Mouse (Mus musculus): ENCODE results near the gene Pex7.
"Not testable (repeated sequence)": the region's sequence is repeated elsewhere in the genome, so short reads cannot be mapped to it uniquely, and the experiment has no call there.

Gene Pex7

GRCm38 (mm10) chr10:19933511-19934383 lies 26.3 kb upstream of the Pex7 start:
- peak; percentile 89 for DNase-seq

- DNase-seq, result no peak
Measured at GRCm38 (mm10) chr10:19932986-19933385, 25.5 kb upstream of the Pex7 start.

GRCm38 (mm10) chr10:19928205-19928604 lies 20.7 kb upstream of the Pex7 start:
- no peak for DNase-seq

GRCm38 (mm10) chr10:19926391-19926897 lies 19.0 kb upstream of the Pex7 start:
- DNase-seq, result not testable (repeated sequence)

GRCm38 (mm10) chr10:19924256-19924655 lies 16.8 kb upstream of the Pex7 start:
- no peak for DNase-seq

GRCm38 (mm10) chr10:19922410-19922809 lies 14.9 kb upstream of the Pex7 start:
- DNase-seq, result no peak

GRCm38 (mm10) chr10:19915301-19915700 lies 7.8 kb upstream of the Pex7 start:
- DNase-seq, result peak; percentile 80

GRCm38 (mm10) chr10:19913806-19914205 lies 6.3 kb upstream of the Pex7 start:
- no peak for DNase-seq

- no peak for DNase-seq
Measured at GRCm38 (mm10) chr10:19911583-19911982, 4.1 kb upstream of the Pex7 start.

- no peak for DNase-seq
Measured at GRCm38 (mm10) chr10:19910516-19910915, 3.0 kb upstream of the Pex7 start.

GRCm38 (mm10) chr10:19908076-19908475 lies 587 bp upstream of the Pex7 start:
- DNase-seq, result peak; percentile 15

- no peak for DNase-seq
Measured at GRCm38 (mm10) chr10:19904077-19904820, 3.2 kb downstream of the Pex7 start.

GRCm38 (mm10) chr10:19901992-19902391 lies 5.5 kb downstream of the Pex7 start:
- no peak for DNase-seq

GRCm38 (mm10) chr10:19900191-19900590 lies 7.3 kb downstream of the Pex7 start:
- no peak for DNase-seq

- DNase-seq, result peak; percentile 67
Measured at GRCm38 (mm10) chr10:19893976-19894375, 13.5 kb downstream of the Pex7 start.

- DNase-seq, result no peak
Measured at GRCm38 (mm10) chr10:19893146-19893545, 14.3 kb downstream of the Pex7 start.

GRCm38 (mm10) chr10:19891686-19892085 lies 15.8 kb downstream of the Pex7 start:
- DNase-seq, result no peak

- DNase-seq, result no peak
Measured at GRCm38 (mm10) chr10:19889908-19890307, 17.6 kb downstream of the Pex7 start.

GRCm38 (mm10) chr10:19886249-19886648 lies 21.2 kb downstream of the Pex7 start:
- DNase-seq, result no peak

- no peak for DNase-seq
Measured at GRCm38 (mm10) chr10:19884409-19884808, 23.1 kb downstream of the Pex7 start.

- DNase-seq, result no peak
Measured at GRCm38 (mm10) chr10:19880437-19880836, 27.1 kb downstream of the Pex7 start.

GRCm38 (mm10) chr10:19879161-19879560 lies 28.3 kb downstream of the Pex7 start:
- no peak for DNase-seq

- DNase-seq, result no peak
Measured at GRCm38 (mm10) chr10:19877679-19878078, 29.8 kb downstream of the Pex7 start.

GRCm38 (mm10) chr10:19877257-19877656 lies 30.2 kb downstream of the Pex7 start:
- DNase-seq, result no peak
